Mouse (Mus musculus) kidney, adult 2 months (tissue): Measurements from ENCODE around the gene Hebp1.

ENCODE experiments used
- CTCF ChIP-seq: fragments of 200-500 bp; conservative IDR thresholded peaks from 2 replicates; pipeline ENCODE4 v1.5.1; 2011; ENCODE audit warnings: low read depth, mild to moderate bottlenecking, control low read depth, low read length, moderate library complexity, mixed read lengths; ENCODE audit not compliant: insufficient read depth, insufficient read length
- POLR2A ChIP-seq: fragments of 200-500 bp; IDR thresholded peaks from one replicate; pipeline ENCODE4 v1.6.1; 2011; ENCODE audit warnings: low read depth, low read length, control low read depth

- TF ChIP-seq CTCF (no peak), POLR2A (no peak)
These were observed 39.5 kb upstream of the Hebp1 start for GRCm38 (mm10) chr6:135237326-135237725.
